Mouse (Mus musculus): ENCODE measurements at regions not wholly inside any gene's neighbourhood (a gene's known extent, or its start where the extent isn't known, plus 50 kb on each side); places are given as distances from the start of the nearest gene placed in this dataset.

DNA sequence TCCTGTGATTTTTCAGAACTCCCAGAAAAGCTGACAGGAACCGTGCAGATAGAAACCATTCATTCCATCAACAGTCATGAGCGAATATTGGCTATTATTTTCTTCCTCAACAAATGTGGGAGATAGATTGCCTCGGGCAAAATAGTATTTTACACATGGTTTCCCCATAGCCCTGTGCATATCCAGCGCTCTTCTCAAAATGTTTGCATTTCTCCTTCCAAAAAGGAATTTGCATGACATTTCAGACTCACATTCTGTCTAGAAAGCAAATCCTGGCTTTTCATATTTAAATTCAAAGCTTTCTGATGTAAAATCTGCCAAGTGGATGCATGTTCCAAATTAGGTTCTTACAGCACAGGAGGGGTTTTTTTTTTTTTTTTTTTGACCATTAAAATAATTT lies 82.2 kb upstream of the Zfhx3 start:
- DNase-seq (ENCODE audit: low read depth, low spot score), result no peak

DNA sequence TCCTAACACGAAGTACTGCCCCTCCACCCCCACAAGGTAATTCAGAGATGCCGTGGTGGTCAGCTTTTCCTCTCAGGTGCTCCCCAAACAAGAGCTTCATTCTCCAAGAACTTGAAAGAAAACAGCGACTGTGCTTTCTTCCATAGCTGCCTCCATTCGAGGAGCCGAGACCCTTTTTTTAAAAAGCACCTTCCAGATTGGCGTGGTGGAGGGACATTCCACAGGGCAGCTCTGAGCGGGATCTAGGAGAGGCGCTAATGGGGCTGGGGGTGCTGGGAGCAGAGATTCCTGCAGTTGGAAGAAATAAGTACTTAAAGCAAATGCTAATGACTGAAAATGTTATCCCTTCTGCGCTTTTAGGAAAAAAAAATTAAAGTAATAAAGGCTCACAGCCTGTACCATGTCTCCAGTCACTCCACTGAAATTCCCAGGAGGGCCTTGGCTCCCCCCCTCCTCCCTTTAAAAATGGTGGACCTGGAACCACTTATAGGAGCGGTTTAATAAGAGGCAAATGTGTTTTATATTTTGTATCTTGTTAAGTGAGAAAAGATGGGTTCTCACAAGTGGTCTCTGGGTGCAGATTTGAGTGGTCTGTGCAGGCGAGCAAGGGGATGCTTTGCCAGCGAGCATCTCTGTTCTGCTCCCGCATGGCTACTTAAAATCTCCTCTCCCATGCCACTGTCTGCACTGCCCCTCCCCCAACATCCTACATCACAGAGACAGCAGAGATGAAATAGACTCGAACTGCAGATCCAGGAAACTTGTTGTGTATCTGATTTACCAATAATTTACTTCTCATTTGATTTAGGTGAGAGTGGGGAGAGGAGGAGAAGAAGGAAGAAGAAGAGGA lies 77.4 kb upstream of the Zfhx3 start:
- DNase-seq (ENCODE audit: low read depth, low spot score), result no peak

DNA sequence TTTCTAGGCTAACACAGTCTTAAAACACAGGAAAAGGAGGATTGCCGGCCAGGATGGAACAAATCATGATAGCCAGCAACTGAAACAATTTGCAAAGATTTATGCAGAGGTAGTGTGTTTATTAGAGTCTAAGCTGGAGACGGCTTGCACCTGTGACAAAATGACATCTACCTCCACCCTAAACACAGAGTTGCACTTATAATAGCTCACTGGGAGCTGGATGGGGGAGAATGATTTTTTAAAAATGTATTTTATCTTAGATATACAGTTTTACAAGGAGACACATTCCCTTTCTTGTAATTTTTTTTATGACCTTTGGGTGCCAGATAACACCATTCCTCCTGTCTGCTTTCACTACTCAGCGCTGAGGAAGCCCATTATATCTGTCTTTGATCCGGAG lies 76.7 kb upstream of the Zfhx3 start:
- DNase-seq (ENCODE audit: low read depth, low spot score), result no peak

DNA sequence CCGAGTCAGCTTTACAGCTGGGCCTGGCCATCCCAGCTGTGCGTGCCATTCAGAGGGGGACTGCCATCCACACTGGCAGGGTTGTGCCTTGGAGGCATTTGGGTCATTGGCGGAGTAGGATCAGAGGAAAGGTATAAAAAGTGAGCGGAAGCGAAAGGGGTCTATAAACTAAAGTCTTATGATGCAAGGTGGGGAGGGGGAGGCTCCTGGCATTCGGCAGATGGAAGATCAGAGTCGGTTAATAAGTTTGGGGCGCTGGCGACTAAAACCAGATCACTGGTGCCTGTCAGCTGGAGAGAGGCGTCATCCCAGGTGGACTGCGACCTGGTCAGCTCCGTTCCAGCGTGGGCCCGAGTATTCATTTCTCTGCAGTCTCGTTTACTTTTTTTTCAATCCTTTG lies 70.7 kb upstream of the Zfhx3 start:
- DNase-seq (ENCODE audit: low read depth, low spot score), result no peak

DNA sequence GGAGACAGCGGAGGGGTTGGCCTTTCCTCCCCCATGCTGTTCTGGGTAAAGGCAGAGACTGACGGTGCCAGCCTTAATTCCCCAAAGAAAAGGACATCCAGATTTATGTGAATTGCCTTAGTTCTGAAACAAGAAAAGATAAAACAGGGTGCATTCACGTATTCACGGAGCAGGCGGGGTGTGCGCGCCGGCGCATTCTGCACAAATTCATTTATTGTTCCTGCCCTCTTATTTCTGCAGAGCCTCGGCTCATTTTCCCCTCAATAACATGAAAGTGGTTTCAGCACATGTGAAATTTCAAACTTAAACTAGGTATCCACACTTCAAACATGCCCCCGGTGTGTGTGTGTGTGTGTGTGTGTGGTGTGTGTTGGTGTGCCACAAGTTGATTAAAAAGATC lies 70.3 kb upstream of the Zfhx3 start:
- no peak for DNase-seq (ENCODE audit: low read depth, low spot score)

DNA sequence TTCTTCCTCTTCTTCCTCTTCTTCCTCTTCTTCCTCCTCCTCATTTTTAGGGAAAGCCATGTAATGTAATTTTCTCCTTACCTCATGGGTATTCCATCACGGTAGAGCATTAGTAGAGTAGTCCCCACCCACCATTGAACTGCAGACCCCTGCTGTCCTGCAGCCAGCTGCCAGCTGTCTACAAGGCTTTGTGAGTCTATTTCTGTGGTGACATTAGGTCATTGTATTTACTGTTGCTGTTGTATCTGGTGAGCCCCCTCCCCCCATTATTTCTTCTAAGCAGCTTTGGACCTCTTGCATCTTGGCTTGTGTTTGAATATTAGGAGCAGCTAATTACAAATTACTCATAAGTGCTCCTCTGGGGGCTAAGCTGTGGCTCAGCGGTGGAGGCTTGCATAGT lies 66.0 kb upstream of the Zfhx3 start:
- DNase-seq (ENCODE audit: low read depth, low spot score), result no peak

DNA sequence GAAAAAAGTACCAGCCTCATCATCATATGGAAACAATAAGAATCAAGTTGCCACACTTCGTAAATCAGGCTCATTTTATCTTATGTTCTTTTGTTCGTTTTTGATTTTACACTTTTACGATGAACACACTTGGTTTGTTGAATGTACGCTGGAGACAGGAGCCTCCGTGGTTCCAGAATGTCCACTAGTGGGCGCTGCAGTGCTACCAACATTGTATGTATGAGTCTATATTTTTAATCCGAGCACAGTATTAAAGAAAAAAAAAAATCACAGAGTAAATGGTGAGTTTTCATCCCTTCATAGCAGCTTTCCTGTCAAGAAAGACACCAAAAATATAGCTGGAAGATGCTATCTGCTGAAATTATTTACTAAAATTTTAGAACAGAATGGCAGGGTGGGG lies 60.6 kb upstream of the Zfhx3 start:
- peak; percentile 77 for DNase-seq (ENCODE audit: low read depth, low spot score)

DNA sequence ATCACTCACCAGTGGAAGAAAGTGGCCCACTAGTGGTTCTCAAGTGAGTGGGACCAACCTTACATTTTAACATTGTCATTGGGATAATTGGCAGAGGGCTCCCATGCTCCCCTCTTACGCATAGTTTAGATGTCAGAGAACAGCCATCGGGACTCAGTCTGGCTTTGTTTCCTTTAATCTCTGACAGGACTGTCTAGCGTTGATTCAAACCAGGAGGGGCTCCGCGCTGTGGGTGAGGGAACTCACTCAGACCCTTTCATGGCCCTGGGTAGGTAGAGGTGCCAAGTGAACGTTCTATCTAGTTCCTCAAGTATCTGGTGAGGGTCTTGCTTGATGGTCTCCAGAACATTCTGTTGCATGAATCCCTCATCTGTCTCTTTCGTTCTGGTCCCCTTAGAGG lies 56.9 kb upstream of the Zfhx3 start:
- no peak for DNase-seq (ENCODE audit: low read depth, low spot score)

DNA sequence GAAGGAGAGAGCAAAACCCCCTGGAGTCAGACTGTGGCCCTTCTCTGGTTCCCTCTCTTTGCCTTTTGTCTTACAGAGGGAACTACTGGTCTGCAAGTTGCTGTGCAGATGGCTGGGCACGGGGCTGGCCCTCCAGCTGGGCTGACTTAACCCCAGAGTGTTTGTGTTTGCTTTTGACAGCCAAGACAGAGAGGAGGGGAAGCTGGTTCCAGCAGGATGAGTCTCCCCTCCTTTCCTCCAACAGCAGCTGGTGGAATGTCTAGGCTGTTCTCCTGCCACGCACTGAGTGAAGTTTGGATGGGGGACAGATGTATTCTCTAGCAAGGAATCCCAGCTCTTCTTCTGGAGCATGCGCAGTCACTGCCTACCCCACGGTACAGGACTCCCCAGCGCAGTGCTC lies 56.5 kb upstream of the Zfhx3 start:
- peak; percentile 73 for DNase-seq (ENCODE audit: low read depth, low spot score)

DNA sequence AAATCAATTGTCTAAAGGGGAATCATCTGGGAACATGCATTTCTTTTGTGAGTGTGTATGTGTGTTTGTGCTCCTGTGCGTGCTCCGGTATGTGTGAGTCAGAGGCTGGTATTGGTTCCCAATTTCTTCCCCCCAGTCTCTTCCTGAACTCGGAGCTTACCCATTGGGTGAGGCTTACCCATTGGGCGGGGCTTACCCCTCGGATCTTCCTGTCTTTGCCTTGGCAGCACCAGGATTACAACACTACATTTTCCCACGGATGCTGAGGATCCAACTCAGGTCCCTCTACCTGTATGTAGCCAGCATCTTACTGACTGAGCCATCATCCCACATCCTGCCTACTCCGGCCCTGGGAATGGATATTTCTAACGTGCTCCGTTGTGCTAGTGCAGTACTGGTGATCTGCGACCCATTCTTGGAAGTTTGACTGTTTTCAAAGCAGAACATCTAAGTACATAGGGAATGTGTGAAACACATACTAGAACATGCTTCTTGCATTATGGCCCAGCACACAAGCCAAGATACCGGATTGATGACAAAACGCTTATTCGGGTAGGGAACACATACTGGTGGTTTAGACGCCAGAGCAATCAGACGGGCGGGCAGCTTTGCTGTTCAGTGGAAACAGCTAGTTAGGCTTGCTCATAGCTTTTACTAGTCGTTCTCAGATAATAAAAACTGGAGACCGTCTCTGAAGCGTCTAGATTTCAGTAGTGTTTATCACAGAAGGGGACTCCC lies 55.8 kb upstream of the Zfhx3 start:
- DNase-seq (ENCODE audit: low read depth, low spot score), result no peak

DNA sequence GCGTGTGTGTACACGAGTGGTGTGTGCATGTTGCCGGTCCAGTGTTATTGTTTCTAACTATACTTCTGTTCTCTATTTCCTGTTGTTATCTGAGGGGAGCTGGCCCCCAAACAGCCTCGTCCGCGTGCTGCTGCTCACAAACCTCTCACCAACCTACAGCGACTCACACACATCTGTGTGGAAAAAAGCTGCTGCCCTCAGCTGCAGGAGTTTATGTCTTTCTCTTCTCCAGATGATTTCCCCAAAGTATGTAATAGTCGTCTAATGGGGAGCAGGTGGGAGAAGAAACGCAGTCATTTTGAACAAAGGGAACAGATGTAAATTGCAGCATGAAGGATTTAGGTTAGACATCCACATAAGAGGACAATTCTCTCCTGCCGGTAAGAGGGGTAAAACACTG lies 55.1 kb upstream of the Zfhx3 start:
- DNase-seq (ENCODE audit: low read depth, low spot score), result peak; percentile 62

DNA sequence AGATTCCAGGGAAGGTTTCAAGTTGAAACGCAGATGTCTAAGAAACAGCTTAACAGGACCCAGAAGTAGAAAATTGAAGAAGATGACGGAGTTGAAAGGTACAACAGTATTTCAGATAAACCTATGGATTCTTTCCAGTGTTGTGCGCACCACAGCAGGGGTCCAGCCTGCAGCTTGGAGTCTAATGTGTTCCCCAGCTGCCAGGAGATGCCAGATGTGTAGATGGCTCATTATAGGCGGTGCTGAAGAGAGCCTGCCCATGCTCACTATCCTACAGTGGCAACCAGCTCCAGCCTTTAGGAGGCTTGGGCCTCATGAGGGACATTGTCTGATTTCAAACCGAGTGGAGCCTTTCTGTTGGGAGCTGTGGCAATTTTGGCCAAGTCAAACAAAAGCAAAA lies 51.5 kb upstream of the Zfhx3 start:
- DNase-seq (ENCODE audit: low read depth, low spot score), result peak; percentile 70

Measured in mesoderm, embryonic 11.5 days (tissue).